Comparison of ENCODE assay signal across 8 mouse cellular contexts in the genomic region with DNA sequence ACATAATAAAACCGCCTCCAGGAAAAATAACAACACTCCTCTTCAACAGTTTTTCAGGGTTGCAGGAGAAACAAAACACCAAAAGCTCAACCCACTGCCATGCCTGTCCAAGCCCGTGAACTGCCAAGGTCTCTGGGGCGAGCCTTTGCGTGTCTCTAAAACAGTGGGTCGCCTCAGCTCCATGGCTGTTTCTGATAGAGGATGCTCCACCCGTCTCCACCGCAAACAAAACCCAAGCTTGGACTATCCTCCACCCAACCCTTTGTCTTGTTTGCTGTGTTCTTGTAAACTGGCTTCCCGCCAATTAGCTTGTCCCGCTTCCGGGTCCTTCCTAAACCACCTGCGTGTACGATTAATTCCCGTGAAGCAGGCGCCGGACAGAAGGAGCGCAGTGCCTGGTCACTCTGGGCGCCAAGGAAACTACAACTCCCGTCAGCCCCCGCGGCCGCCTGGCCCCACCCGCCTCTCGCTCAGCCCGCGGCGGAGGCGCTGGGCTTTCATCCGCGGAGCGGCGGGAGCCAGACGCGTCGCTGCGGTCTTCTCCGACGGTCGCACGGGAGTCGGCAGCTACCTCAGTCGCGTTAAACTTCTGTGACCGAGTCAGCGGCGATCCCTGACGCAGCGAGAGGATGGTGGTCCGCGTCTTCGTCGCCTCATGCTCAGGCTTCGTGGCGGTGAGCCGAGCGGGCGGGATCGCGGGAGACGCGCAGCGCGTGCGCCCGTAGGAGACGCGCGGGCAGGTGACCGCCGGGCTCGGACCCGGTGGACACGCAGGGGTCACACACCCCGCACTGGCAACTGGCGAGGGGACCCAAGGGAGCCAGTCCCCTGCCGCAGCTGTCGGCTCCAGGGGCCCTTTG. TPM values are rescaled to one million over a fixed set of nuclear protein-coding genes. Genes with fewer than 3 reads are reported as not detected.
DNase-seq lines count a peak whose midpoint lies in the region; ATAC-seq and TF ChIP-seq lines count a peak whose summit lies in the region.

A gene (plus strand): TSS at position 498 of the 860 bp plus-strand sequence.

- H3K27ac ChIP-seq in forebrain, embryonic 16.5 days (ENCODE audit: low read length), result 0 out of 2 replicates have a peak within 1 kb of the TSS, but pooled peaks have one; percentile 17
- H3K27ac ChIP-seq in liver, embryonic 16.5 days (ENCODE audit: low read length), result no peak within 1 kb of the TSS
- no peak within 1 kb of the TSS for H3K27ac ChIP-seq in neural tube, embryonic 12.5 days
- H3K27ac ChIP-seq in stomach, embryonic 16.5 days (ENCODE audit: low read length), result peak within 1 kb of the TSS; percentile 39

- DNase-seq in cerebellum, adult 11 months, result peak; percentile 87
- peak; percentile 67 for DNase-seq in heart, postnatal 25 days (ENCODE audit: low spot score)
- DNase-seq in layer of hippocampus, adult 11-12 months (ENCODE audit: low spot score), result peak; percentile 80

- H3K4me2 ChIP-seq in forebrain, embryonic 16.5 days (ENCODE audit: low read length), result peak within 1 kb of the TSS; percentile 53
- peak within 1 kb of the TSS; percentile 61 for H3K4me2 ChIP-seq in liver, embryonic 16.5 days (ENCODE audit: low read depth, low read length)
- H3K4me2 ChIP-seq in neural tube, embryonic 12.5 days (replicated peaks), result peak within 1 kb of the TSS; percentile 71
- H3K4me2 ChIP-seq in stomach, embryonic 16.5 days (ENCODE audit: low read depth, low read length), result peak within 1 kb of the TSS; percentile 74

- no peak for TF ChIP-seq CTCF in E14TG2a.4 (conservative IDR thresholded peaks at IDR 0.05; ENCODE audit: low read length)

- WGBS in forebrain, embryonic 16.5 days, result 2% methylated on average over 76 of the region's 76 CpGs
- WGBS in liver, embryonic 16.5 days (ENCODE audit: insufficient replicate concordance), result 3% methylated on average over 76 of the region's 76 CpGs
- WGBS in neural tube, embryonic 12.5 days, result 2% methylated on average over 76 of the region's 76 CpGs
- 2% methylated on average over 76 of the region's 76 CpGs for WGBS in stomach, embryonic 16.5 days

- peak within 1 kb of the TSS; percentile 92 for H3K4me3 ChIP-seq in E14TG2a.4 (replicated peaks; ENCODE audit: low read length)
- H3K4me3 ChIP-seq in forebrain, embryonic 16.5 days (replicated peaks; ENCODE audit: low read length), result peak within 1 kb of the TSS; percentile 69
- peak within 1 kb of the TSS; percentile 63 for H3K4me3 ChIP-seq in liver, embryonic 16.5 days (ENCODE audit: low read depth, low read length)
- H3K4me3 ChIP-seq in neural tube, embryonic 12.5 days, result peak within 1 kb of the TSS; percentile 61
- H3K4me3 ChIP-seq in stomach, embryonic 16.5 days (replicated peaks; ENCODE audit: low read length), result peak within 1 kb of the TSS; percentile 71

- peak within 1 kb of the TSS; percentile 60 for H3K9ac ChIP-seq in forebrain, embryonic 16.5 days (replicated peaks; ENCODE audit: low read depth, low read length)
- H3K9ac ChIP-seq in liver, embryonic 16.5 days (ENCODE audit: low read depth, low read length), result peak within 1 kb of the TSS; percentile 58
- H3K9ac ChIP-seq in neural tube, embryonic 12.5 days, result peak within 1 kb of the TSS; percentile 55
- peak within 1 kb of the TSS; percentile 73 for H3K9ac ChIP-seq in stomach, embryonic 16.5 days (ENCODE audit: low read length)

- H3K36me3 ChIP-seq in E14TG2a.4 (ENCODE audit: insufficient read depth, low read length), result no peaks in the 10 kb centered on the region
- no peaks in the 10 kb centered on the region for H3K36me3 ChIP-seq in forebrain, embryonic 16.5 days (ENCODE audit: control insufficient read depth, insufficient read depth)
- H3K36me3 ChIP-seq in liver, embryonic 16.5 days (ENCODE audit: control insufficient read depth, insufficient read depth), result no peaks in the 10 kb centered on the region
- no peaks in the 10 kb centered on the region for H3K36me3 ChIP-seq in neural tube, embryonic 12.5 days
- no peaks in the 10 kb centered on the region for H3K36me3 ChIP-seq in stomach, embryonic 16.5 days (ENCODE audit: control insufficient read depth, insufficient read depth, low read length)

- ATAC-seq in forebrain, embryonic 16.5 days, result peak; percentile 95
- ATAC-seq in liver, embryonic 16.5 days (ENCODE audit: low read depth), result peak; percentile 87
- peak; percentile 97 for ATAC-seq in neural tube, embryonic 12.5 days (ENCODE audit: low FRiP score, low read depth)
- peak; percentile 94 for ATAC-seq in stomach, embryonic 16.5 days (ENCODE audit: insufficient read depth, low FRiP score)

- H3K9me3 ChIP-seq in E14TG2a.4 (ENCODE audit: low read length), result no peaks in the 10 kb centered on the region
- H3K9me3 ChIP-seq in forebrain, embryonic 16.5 days (ENCODE audit: control insufficient read depth, low read length), result no peaks in the 10 kb centered on the region
- no peaks in the 10 kb centered on the region for H3K9me3 ChIP-seq in liver, embryonic 16.5 days (replicated peaks; ENCODE audit: control insufficient read depth, low read length)
- no peaks in the 10 kb centered on the region for H3K9me3 ChIP-seq in neural tube, embryonic 12.5 days
- no peaks in the 10 kb centered on the region for H3K9me3 ChIP-seq in stomach, embryonic 16.5 days (replicated peaks; ENCODE audit: control insufficient read depth, low read length)

- intact Hi-C loops in heart, postnatal 25 days (cut with DNase I), result no loop called here

- peaks cover 8% of the 10 kb centered on the region for H3K27me3 ChIP-seq in E14TG2a.4 (ENCODE audit: insufficient read depth, low read length)
- H3K27me3 ChIP-seq in forebrain, embryonic 16.5 days (replicated peaks; ENCODE audit: control insufficient read depth, insufficient read depth, low read length), result no peaks in the 10 kb centered on the region
- peaks cover 11% of the 10 kb centered on the region for H3K27me3 ChIP-seq in liver, embryonic 16.5 days (ENCODE audit: control insufficient read depth, insufficient read depth, low read depth, low read length)
- 0 out of 2 replicates have a peak, but pooled peaks cover 3% of the 10 kb centered on the region for H3K27me3 ChIP-seq in neural tube, embryonic 12.5 days (replicated peaks)
- no peaks in the 10 kb centered on the region for H3K27me3 ChIP-seq in stomach, embryonic 16.5 days (ENCODE audit: control insufficient read depth, insufficient read depth, low read length)

- peaks cover 24% of the 10 kb centered on the region for H3K4me1 ChIP-seq in E14TG2a.4 (replicated peaks; ENCODE audit: low read depth, low read length)
- H3K4me1 ChIP-seq in forebrain, embryonic 16.5 days (replicated peaks; ENCODE audit: control insufficient read depth, insufficient read depth, low read length), result peaks cover 3% of the 10 kb centered on the region; the same call in 1 of the 2 replicates
- no peaks in the 10 kb centered on the region for H3K4me1 ChIP-seq in liver, embryonic 16.5 days (ENCODE audit: control insufficient read depth, low read depth, low read length)
- H3K4me1 ChIP-seq in neural tube, embryonic 12.5 days, result no peaks in the 10 kb centered on the region
- no peaks in the 10 kb centered on the region for H3K4me1 ChIP-seq in stomach, embryonic 16.5 days (ENCODE audit: control insufficient read depth, insufficient read depth, low read length)

RNA-seq across cellular contexts. Expression of the gene that starts here (rescaled TPM):
- 19.4 and 21.5 TPM in 2 replicates for polyA plus RNA-seq in forebrain, embryonic 16.5 days (2015; fragmentation: Nextera tagmentation; extraction: Ambion mirVana)
- 1 to 10 TPM; 3.9 to 4.8 TPM for total RNA-seq in heart, postnatal 25 days (2021)
- 12.1 and 13.9 TPM in 2 replicates for polyA plus RNA-seq in liver, embryonic 16.5 days (2015; fragmentation: Nextera tagmentation; extraction: Ambion mirVana)
- polyA plus RNA-seq in neural tube, embryonic 12.5 days (2016; fragmentation: Nextera tagmentation; extraction: Ambion mirVana), result 5.9 and 7.0 TPM in 2 replicates
- 33.2 and 49.8 TPM in 2 replicates for polyA plus RNA-seq in stomach, embryonic 16.5 days (2015; fragmentation: Nextera tagmentation; extraction: Ambion mirVana)

Comparison
In these comparisons a context has a peak if more than half of its experiments do, and no peak if none do; other contexts are left out.
1. H3K27ac ChIP-seq: peak in forebrain, embryonic 16.5 days (single experiment) and stomach, embryonic 16.5 days (single experiment); none in liver, embryonic 16.5 days (single experiment) and neural tube, embryonic 12.5 days (single experiment).
2. Peak in every context shown above with its lines, with median percentiles within 50 percentile points of each other: H3K4me3 ChIP-seq, DNase-seq, ATAC-seq, H3K4me2 ChIP-seq and H3K9ac ChIP-seq.